Mouse (Mus musculus) lung, embryonic 15.5 days (tissue): Measurements from ENCODE around the gene Ctnnd1. TPM values are rescaled to one million over a fixed set of nuclear protein-coding genes. Genes with fewer than 3 reads are reported as not detected.

Experiments used
- ATAC-seq: fragments of 200-750 bp; cut with Nextera tagmentation; 2 replicates; pipeline ENCODE4 v1.8.0; 2017; ENCODE audit warnings: moderate number of reproducible peaks, borderline replicate concordance; ENCODE audit not compliant: low FRiP score, low TSS enrichment; ENCODE audit errors: extremely low read depth
- H3K27ac ChIP-seq: fragments of 300-500 bp; sonication (generic); 2 replicates; pipeline ENCODE4 v1.5.1; 2015; ENCODE audit warnings: moderate library complexity, mild to moderate bottlenecking, inconsistent platforms
- H3K27me3 ChIP-seq: fragments of 300-500 bp; sonication (generic); 2 replicates; pipeline ENCODE4 v1.6.1; 2015; ENCODE audit warnings: inconsistent platforms
- H3K36me3 ChIP-seq: fragments of 300-500 bp; sonication (generic); 2 replicates; pipeline ENCODE4 v1.6.1; 2015; ENCODE audit warnings: inconsistent platforms
- H3K4me1 ChIP-seq: fragments of 300-500 bp; sonication (generic); 2 replicates; pipeline ENCODE4 v1.6.1; 2015; ENCODE audit warnings: inconsistent platforms
- H3K4me2 ChIP-seq: fragments of 300-500 bp; sonication (generic); 2 replicates; pipeline ENCODE4 v1.6.1; 2015; ENCODE audit warnings: inconsistent platforms, mild to moderate bottlenecking, moderate library complexity
- H3K4me3 ChIP-seq: fragments of 300-500 bp; sonication (generic); 2 replicates; pipeline ENCODE4 v1.5.1; 2015; ENCODE audit warnings: mild to moderate bottlenecking, inconsistent platforms
- H3K9ac ChIP-seq: fragments of 300-500 bp; sonication (generic); 2 replicates; pipeline ENCODE4 v1.6.1; 2015; ENCODE audit warnings: inconsistent platforms
- H3K9me3 ChIP-seq: fragments of 300-500 bp; sonication (generic); 2 replicates; pipeline ENCODE4 v1.6.1; 2016; ENCODE audit warnings: inconsistent platforms
- WGBS: fragments of 180-500 bp; shearing (Covaris S2); methylation state at CpG from one replicate; pipeline ENCODE4 v1.1.7; 2015; 5-methylcytosine and 5-hydroxymethylcytosine counted together
- polyA plus RNA-seq: library from polyadenylated mRNA; unstranded; fragments of >200 nt; fragmentation: Nextera tagmentation; extraction: Ambion mirVana; gene quantifications from 2 replicates; pipeline ENCODE4 v1.2.1, GENCODE M21; 2015

The Ctnnd1 gene
- polyA plus RNA-seq, 1 experiment from 2014 or later: 66.0 TPM

DNA sequence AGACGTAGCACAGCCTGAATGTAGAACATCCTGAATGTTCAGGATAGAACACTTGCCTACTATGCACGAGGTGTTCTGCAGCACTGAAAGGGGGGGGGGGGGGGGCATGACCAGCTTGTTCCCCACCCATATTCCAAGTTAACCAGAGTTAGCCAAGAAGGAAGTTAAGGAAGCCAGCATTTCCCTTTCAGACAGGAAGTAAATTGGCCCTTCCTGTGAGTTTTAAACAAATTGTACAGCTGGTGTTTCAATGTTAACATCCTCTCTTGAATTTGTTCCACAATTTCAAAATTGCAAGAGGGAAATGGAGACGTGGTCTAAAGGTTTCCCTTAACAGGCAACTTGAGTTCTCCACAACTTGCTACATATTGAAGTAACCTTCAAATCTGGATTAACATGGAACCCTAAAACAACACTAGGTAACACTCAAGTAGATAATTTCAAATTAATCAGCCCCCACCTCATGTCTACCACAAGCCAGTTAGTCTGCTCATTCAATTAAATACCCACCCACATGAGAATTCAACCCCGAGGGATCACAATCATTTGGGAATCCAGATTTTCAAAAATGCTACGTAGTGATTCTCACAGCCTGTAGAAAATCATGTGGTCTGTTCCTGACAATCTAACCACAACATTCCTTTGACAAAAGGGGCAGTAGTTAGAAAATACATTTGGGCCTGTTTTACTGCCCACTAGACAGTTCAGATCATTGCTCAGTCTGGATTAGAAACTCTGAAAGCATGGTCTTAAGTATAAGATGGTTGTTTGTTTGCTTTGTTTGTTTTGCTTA is 11.9 kb downstream of the Ctnnd1 start:
- Histone ChIP-seq H3K4me1 (peaks cover 77% of the 10 kb centered on the region), H3K27me3 (no peaks in the 10 kb centered on the region), H3K36me3 (no peaks in the 10 kb centered on the region), H3K9me3 (no peaks in the 10 kb centered on the region), H3K4me2 (peak overlapping the region; percentile 48), H3K9ac (no peak overlapping the region; the same call in 1 of the 2 replicates), H3K4me3 (no peak overlapping the region), H3K27ac (peak overlapping the region; percentile 97)
- 32% methylated on average over 5 of the region's 5 CpGs for WGBS
- ATAC-seq: no peak

GRCm38 (mm10) chr2:84637452-84638165 is 13.0 kb downstream of the Ctnnd1 start:
- Histone ChIP-seq H3K27me3 (no peaks in the 10 kb centered on the region), H3K4me1 (peaks cover 84% of the 10 kb centered on the region), H3K4me3 (0 out of 2 replicates have a peak overlapping the region, but pooled peaks have one; percentile 9), H3K27ac (peak overlapping the region; percentile 97), H3K36me3 (no peaks in the 10 kb centered on the region), H3K4me2 (peak overlapping the region; percentile 48), H3K9ac (peak overlapping the region; percentile 21; the same call in 1 of the 2 replicates), H3K9me3 (no peaks in the 10 kb centered on the region)
- WGBS: 7% methylated on average over 7 of the region's 7 CpGs
- ATAC-seq: peak; percentile 9; the same call in 1 of the 2 replicates

DNA sequence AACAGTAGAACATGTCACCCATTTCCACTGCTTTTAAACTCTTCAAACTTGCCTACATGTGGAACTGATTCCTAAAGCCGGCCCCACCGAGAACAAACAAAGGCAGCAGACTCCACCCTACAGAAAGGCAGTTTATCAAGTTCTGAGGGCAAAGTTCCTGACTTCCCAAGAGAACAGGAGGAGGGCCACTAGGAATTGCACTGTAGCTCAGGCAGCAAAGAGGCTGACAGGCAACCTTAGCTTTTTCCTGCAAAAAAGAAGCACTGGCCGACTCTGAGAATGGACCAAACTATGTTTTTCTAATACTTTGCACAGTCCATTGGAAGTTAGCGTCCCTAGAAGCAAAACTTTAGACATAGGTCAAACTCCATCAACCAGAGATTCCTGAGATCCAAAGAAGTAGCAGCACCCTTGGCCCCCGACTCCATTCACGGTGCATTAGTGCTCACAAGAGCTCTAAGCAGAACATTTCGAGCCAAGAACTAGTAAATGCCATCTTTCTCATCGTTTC is 14.3 kb downstream of the Ctnnd1 start:
- Histone ChIP-seq H3K9me3 (no peaks in the 10 kb centered on the region), H3K4me1 (peaks cover 90% of the 10 kb centered on the region), H3K9ac (peak overlapping the region; percentile 14; the same call in 1 of the 2 replicates), H3K4me3 (peak overlapping the region; percentile 7; the same call in 1 of the 2 replicates), H3K36me3 (no peaks in the 10 kb centered on the region), H3K27ac (peak overlapping the region; percentile 97), H3K4me2 (peak overlapping the region; percentile 48), H3K27me3 (no peaks in the 10 kb centered on the region)
- no peak for ATAC-seq
- 9% methylated on average over 8 of the region's 8 CpGs for whole genome bisulfite sequencing

- Histone ChIP-seq H3K4me3 (peak overlapping the region; percentile 7; the same call in 1 of the 2 replicates), H3K27ac (peak overlapping the region; percentile 97), H3K4me1 (peaks cover 86% of the 10 kb centered on the region), H3K36me3 (no peaks in the 10 kb centered on the region), H3K9ac (peak overlapping the region; percentile 41; the same call in 1 of the 2 replicates), H3K4me2 (peak overlapping the region; percentile 48), H3K27me3 (no peaks in the 10 kb centered on the region), H3K9me3 (no peaks in the 10 kb centered on the region)
- WGBS: 0% methylated on average over 2 of the region's 2 CpGs
- peak; percentile 93 for ATAC-seq
These were observed 15.0 kb downstream of the Ctnnd1 start for GRCm38 (mm10) chr2:84635611-84636010.

GRCm38 (mm10) chr2:84634934-84635482 is 15.6 kb downstream of the Ctnnd1 start:
- Histone ChIP-seq H3K4me1 (peaks cover 83% of the 10 kb centered on the region), H3K27me3 (no peaks in the 10 kb centered on the region), H3K36me3 (no peaks in the 10 kb centered on the region), H3K9ac (peak overlapping the region; percentile 41), H3K9me3 (no peaks in the 10 kb centered on the region), H3K27ac (peak overlapping the region; percentile 97), H3K4me3 (peak overlapping the region; percentile 7; the same call in 1 of the 2 replicates), H3K4me2 (peak overlapping the region; percentile 48)
- ATAC-seq: no peak
- 20% methylated on average over 4 of the region's 4 CpGs for WGBS

DNA sequence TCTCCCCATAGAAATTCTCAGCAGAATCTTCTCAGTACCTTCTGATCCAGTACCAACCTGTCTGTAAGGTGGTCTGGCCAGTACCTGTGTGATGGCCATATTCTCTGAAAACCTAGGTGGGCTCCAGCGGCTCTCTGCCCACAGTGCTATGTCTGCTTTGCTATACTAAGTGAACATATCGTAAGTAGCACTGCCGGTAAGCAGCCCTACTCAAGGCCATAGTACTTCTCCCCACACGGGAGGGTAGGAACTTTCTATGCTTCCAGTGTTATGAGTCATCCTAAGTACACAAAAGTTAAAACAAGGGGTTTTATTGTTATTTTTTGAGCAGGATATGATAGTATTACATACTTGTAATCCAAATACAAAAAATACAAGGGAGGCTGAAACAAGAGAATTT is 16.6 kb downstream of the Ctnnd1 start:
- Histone ChIP-seq H3K4me2 (peak overlapping the region; percentile 48), H3K9ac (no peak overlapping the region), H3K27ac (peak overlapping the region; percentile 97), H3K4me3 (no peak overlapping the region), H3K4me1 (peaks cover 76% of the 10 kb centered on the region), H3K9me3 (no peaks in the 10 kb centered on the region), H3K36me3 (no peaks in the 10 kb centered on the region), H3K27me3 (no peaks in the 10 kb centered on the region)
- ATAC-seq: no peak
- 43% methylated on average over 4 of the region's 4 CpGs for WGBS

GRCm38 (mm10) chr2:84632999-84633398 is 17.6 kb downstream of the Ctnnd1 start:
- H3K4me3 ChIP-seq: no peak overlapping the region
- H3K36me3 ChIP-seq: no peaks in the 10 kb centered on the region
- H3K4me1 ChIP-seq: peaks cover 65% of the 10 kb centered on the region
- 0 out of 2 replicates have a peak, but pooled peaks have one; percentile 9 for ATAC-seq
- H3K9ac ChIP-seq: peak overlapping the region; percentile 27; the same call in 1 of the 2 replicates
- no peaks in the 10 kb centered on the region for H3K9me3 ChIP-seq
- H3K4me2 ChIP-seq: peak overlapping the region; percentile 43
- 3% methylated on average over 3 of the region's 3 CpGs for WGBS
- H3K27ac ChIP-seq: peak overlapping the region; percentile 97
- H3K27me3 ChIP-seq: no peaks in the 10 kb centered on the region

DNA sequence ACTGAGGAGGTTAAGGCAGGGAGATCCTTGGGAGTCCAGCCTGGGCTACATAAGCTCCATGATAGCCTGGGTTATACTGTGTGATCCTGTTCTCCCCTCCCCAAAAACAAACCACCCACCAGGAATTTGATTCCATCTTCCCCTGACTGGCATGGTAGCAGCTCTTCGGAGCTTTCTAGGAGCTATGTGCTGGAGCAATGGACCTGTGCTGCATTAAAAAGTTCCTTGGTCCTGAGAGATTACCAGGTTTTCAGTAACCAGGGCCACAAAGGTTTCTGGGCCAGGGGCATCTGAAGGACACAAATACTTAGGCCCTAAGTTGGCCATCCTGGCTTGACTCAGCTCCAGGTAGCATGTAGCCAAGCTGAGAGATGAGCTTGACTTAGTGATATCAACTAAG is 18.6 kb downstream of the Ctnnd1 start:
- H3K27me3 ChIP-seq: no peaks in the 10 kb centered on the region
- H3K4me2 ChIP-seq: no peak overlapping the region
- 91% methylated on average over 1 of the region's 1 CpGs for WGBS
- no peak for ATAC-seq
- H3K9me3 ChIP-seq: no peaks in the 10 kb centered on the region
- no peak overlapping the region for H3K4me3 ChIP-seq
- peak overlapping the region; percentile 97; the same call in 1 of the 2 replicates for H3K27ac ChIP-seq
- no peaks in the 10 kb centered on the region for H3K36me3 ChIP-seq
- H3K9ac ChIP-seq: no peak overlapping the region
- H3K4me1 ChIP-seq: peaks cover 55% of the 10 kb centered on the region

DNA sequence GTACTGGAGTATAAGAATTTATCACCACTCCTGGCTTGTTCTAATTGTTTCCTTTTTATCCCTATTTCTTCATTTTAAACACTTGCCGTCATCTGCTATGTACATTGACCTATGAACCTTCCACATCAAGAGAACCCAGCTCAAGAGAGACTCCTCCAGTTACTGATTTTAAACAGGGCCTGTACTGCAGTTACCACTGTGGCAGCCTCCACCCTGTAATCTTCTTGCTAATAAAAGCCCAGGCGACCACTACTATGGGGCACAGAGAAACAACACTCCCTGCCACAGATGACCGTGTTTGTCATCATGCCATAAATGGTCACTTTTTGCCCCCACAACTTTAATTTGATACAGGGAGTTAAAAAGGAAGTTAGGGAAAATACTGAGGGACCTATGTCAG is 23.5 kb downstream of the Ctnnd1 start:
- no peaks in the 10 kb centered on the region for H3K9me3 ChIP-seq
- H3K4me1 ChIP-seq: peaks cover 41% of the 10 kb centered on the region
- H3K4me3 ChIP-seq: no peak overlapping the region
- no peak overlapping the region for H3K4me2 ChIP-seq
- ATAC-seq: no peak
- 0 out of 2 replicates have a peak, but pooled peaks cover 5% of the 10 kb centered on the region for H3K36me3 ChIP-seq
- H3K9ac ChIP-seq: no peak overlapping the region
- H3K27ac ChIP-seq: no peak overlapping the region
- H3K27me3 ChIP-seq: no peaks in the 10 kb centered on the region
- WGBS: 40% methylated on average over 3 of the region's 3 CpGs

DNA sequence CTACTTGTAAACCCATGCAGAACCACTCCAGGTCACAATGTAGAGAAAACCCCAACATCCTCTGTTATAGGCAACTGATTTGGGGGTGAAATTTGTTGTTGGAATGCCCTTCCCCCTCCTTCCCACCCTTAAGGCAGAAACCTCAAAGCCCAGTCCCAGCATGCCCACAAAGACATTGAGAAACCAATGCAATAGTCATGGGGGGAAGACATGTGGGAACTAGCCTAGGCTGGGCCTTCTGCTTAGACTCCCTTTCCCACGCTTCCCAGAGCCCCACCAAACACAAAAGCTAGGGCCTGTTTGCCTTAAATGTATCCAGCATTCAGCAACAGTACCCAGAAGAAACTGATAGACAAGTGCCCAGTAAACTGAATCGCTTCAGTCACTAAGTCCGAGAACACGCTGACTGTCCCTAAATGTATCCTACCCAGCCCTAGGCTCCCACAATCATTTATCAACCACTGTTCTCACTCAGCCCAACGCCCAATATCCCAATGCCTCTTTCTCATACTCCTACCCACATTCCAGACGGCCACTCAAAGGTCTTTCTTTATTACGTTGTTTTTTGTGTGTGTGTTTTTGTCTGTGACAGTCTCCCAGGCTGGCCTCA is 24.1 kb downstream of the Ctnnd1 start:
- Histone ChIP-seq H3K4me1 (peaks cover 35% of the 10 kb centered on the region), H3K9me3 (no peaks in the 10 kb centered on the region), H3K4me2 (no peak overlapping the region), H3K36me3 (peaks cover 6% of the 10 kb centered on the region; the same call in 1 of the 2 replicates), H3K27me3 (no peaks in the 10 kb centered on the region), H3K9ac (no peak overlapping the region), H3K27ac (no peak overlapping the region), H3K4me3 (no peak overlapping the region)
- 67% methylated on average over 7 of the region's 7 CpGs for WGBS
- ATAC-seq: peak; percentile 55; the same call in 1 of the 2 replicates

DNA sequence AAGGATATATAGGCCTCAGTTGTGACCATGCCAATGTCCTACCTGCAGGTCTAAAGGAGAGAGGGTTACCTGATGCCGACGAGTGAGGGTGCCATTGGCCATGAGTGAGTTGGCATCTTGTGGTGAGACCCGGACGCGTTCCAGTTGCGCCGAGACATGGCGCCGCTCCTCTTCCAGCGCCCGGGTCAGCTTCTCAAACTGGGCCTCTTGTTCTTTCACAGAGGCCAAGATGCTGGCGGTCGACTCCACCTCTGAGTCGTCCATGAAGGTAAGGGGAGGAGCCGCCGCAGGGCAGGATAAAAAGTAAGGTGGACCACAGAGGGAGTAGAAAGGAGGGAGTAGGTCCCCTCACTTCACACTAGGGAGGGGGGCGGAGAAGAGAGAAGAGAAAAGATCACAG is 26.4 kb downstream of the Ctnnd1 start:
- Histone ChIP-seq H3K9me3 (no peaks in the 10 kb centered on the region), H3K27ac (peak overlapping the region; percentile 42; the same call in 1 of the 2 replicates), H3K27me3 (no peaks in the 10 kb centered on the region), H3K4me1 (peaks cover 32% of the 10 kb centered on the region), H3K36me3 (peaks cover 28% of the 10 kb centered on the region), H3K4me2 (no peak overlapping the region), H3K9ac (no peak overlapping the region), H3K4me3 (no peak overlapping the region)
- no peak for ATAC-seq
- 92% methylated on average over 17 of the region's 17 CpGs for WGBS
